Mouse (Mus musculus) embryo, embryonic 11 days (tissue): ENCODE data around the gene Dpagt1.
"Not testable (repeated sequence)": the region's sequence is repeated elsewhere in the genome, so short reads cannot be mapped to it uniquely, and the experiment has no call there.

ENCODE experiments used
- DNase-seq: peaks from one replicate; pipeline ENCODE4 v3.0.0-alpha.2; 2015

Gene Dpagt1

GRCm38 (mm10) chr9:44319105-44319886 lies 6.5 kb upstream of the Dpagt1 start:
- peak; percentile 38 for DNase-seq

GRCm38 (mm10) chr9:44319887-44320798 lies 5.7 kb upstream of the Dpagt1 start, which contains the start of gene C2cd2l:
Gene C2cd2l (minus strand): TSS chr9:44320285.
- DNase-seq: peak; percentile 99

- no peak for DNase-seq
These were observed 5.1 kb upstream of the Dpagt1 start for GRCm38 (mm10) chr9:44320799-44321133.

- not testable (repeated sequence) for DNase-seq
These were observed 2.2 kb upstream of the Dpagt1 start for GRCm38 (mm10) chr9:44323656-44324055.

GRCm38 (mm10) chr9:44324147-44324546 lies 1.7 kb upstream of the Dpagt1 start:
- no peak for DNase-seq

GRCm38 (mm10) chr9:44325032-44325767 lies 619 bp upstream of the Dpagt1 start:
- not testable (repeated sequence) for DNase-seq

GRCm38 (mm10) chr9:44326371-44327063 lies 698 bp downstream of the Dpagt1 start:
- DNase-seq: peak; percentile 91

GRCm38 (mm10) chr9:44327064-44327711 lies 1.4 kb downstream of the Dpagt1 start:
- DNase-seq: peak; percentile 80

GRCm38 (mm10) chr9:44327926-44328325 lies 2.1 kb downstream of the Dpagt1 start:
- DNase-seq: no peak

GRCm38 (mm10) chr9:44330736-44331135 lies 4.9 kb downstream of the Dpagt1 start:
- no peak for DNase-seq

GRCm38 (mm10) chr9:44332918-44333638 lies 7.3 kb downstream of the Dpagt1 start:
- no peak for DNase-seq

- peak; percentile 99 for DNase-seq
These were observed 8.8 kb downstream of the Dpagt1 start, which contains the start of gene H2afx for GRCm38 (mm10) chr9:44334396-44335330. Gene H2afx (plus strand): TSS chr9:44334694.

GRCm38 (mm10) chr9:44335331-44336092 lies 9.7 kb downstream of the Dpagt1 start:
- DNase-seq: peak; percentile 59

GRCm38 (mm10) chr9:44336093-44336406 lies 10.2 kb downstream of the Dpagt1 start:
- no peak for DNase-seq

- not testable (repeated sequence) for DNase-seq
These were observed 10.7 kb downstream of the Dpagt1 start for GRCm38 (mm10) chr9:44336513-44336912.

- no peak for DNase-seq
These were observed 11.1 kb downstream of the Dpagt1 start for GRCm38 (mm10) chr9:44336964-44337363.

- DNase-seq: no peak
These were observed 11.8 kb downstream of the Dpagt1 start for GRCm38 (mm10) chr9:44337436-44338169.

GRCm38 (mm10) chr9:44338574-44338973 lies 12.8 kb downstream of the Dpagt1 start:
- DNase-seq: no peak

- DNase-seq: no peak
These were observed 15.7 kb downstream of the Dpagt1 start for GRCm38 (mm10) chr9:44341487-44341886.
